Mouse (Mus musculus) G1E (cell line): ENCODE results near the gene Cdrt4.

Experiments used
- CTCF ChIP-seq: IDR thresholded peaks from 2 replicates; pipeline ENCODE4 v1.5.1; 2012; ENCODE audit warnings: low read depth, low read length, inconsistent platforms, mixed read lengths
- GATA1 ChIP-seq: IDR thresholded peaks from 2 replicates; pipeline ENCODE4 v1.6.1; 2012; ENCODE audit warnings: borderline replicate concordance, low read length, inconsistent platforms, mixed read lengths
- GATA2 ChIP-seq: IDR thresholded peaks from 2 replicates; pipeline ENCODE4 v1.6.1; 2012; ENCODE audit warnings: low read depth, low read length, inconsistent platforms, borderline replicate concordance
- POLR2AphosphoS5 ChIP-seq: IDR thresholded peaks from 2 replicates; pipeline ENCODE4 v1.6.1; 2012; ENCODE audit warnings: low read depth, low read length, inconsistent platforms; ENCODE audit not compliant: insufficient replicate concordance
- TAL1 ChIP-seq: conservative IDR thresholded peaks from 2 replicates; pipeline ENCODE4 v1.6.1; 2012; ENCODE audit warnings: low read depth, low read length, inconsistent platforms, mixed read lengths

DNA sequence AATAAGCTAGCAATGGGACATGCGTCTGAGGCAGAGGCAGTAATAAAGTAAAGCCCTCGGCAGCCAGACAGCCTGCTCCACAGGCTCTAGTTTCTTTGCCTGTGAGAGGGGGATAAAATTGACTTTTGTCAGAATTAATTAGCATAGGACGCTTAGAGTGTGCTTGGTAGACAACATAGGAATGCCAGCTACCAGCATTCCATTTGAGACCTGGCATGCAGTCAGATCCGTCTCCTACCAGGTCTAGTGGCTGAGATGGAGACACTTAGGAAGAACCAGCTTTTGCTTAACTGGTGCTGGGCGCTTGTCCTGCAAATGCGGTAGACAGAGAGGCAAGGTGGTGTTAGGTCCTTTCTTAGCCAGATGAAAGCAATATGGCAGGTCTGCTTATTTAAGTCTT, 27.9 kb downstream of the Cdrt4 start:
- TF ChIP-seq CTCF (no peak), GATA2 (no peak), TAL1 (no peak), GATA1 (no peak), POLR2AphosphoS5 (no peak)
